Mouse (Mus musculus) liver, postnatal 0 days (tissue): ENCODE measurements at regions not wholly inside any gene's neighbourhood (a gene's known extent, or its start where the extent isn't known, plus 50 kb on each side); places are given as distances from the start of the nearest gene placed in this dataset.

Experiments
- ATAC-seq: fragments of 200-750 bp; cut with Nextera tagmentation; 2 replicates; pipeline ENCODE4 v1.8.0; 2017; ENCODE audit warnings: mild to moderate bottlenecking, moderate library complexity
- DNase-seq: peaks from one replicate; pipeline ENCODE4 v3.0.0-alpha.2; 2016
- H3K27ac ChIP-seq: fragments of 300-500 bp; sonication (generic); 2 replicates; pipeline ENCODE4 v1.5.1; 2014; ENCODE audit warnings: antibody characterized with exemption, moderate library complexity, mild to moderate bottlenecking, low read depth
- H3K27me3 ChIP-seq: fragments of 300-500 bp; sonication (generic); 2 replicates; pipeline ENCODE4 v1.6.1; 2014; ENCODE audit warnings: low read length, control low read depth, mixed read lengths; ENCODE audit not compliant: insufficient read depth
- H3K36me3 ChIP-seq: fragments of 300-500 bp; sonication (generic); replicated peaks from 2 replicates; pipeline ENCODE4 v1.6.1; 2014; ENCODE audit warnings: mild to moderate bottlenecking, control low read depth, low read length, moderate library complexity, mixed read lengths; ENCODE audit not compliant: insufficient read depth
- H3K4me1 ChIP-seq: fragments of 300-500 bp; sonication (generic); 2 replicates; pipeline ENCODE4 v1.6.1; 2014; ENCODE audit warnings: antibody characterized with exemption, mild to moderate bottlenecking, control low read depth; ENCODE audit not compliant: insufficient read depth
- H3K4me2 ChIP-seq: fragments of 300-500 bp; sonication (generic); 2 replicates; pipeline ENCODE4 v1.6.1; 2014; ENCODE audit warnings: low read depth, mild to moderate bottlenecking, low read length, moderate library complexity, mixed read lengths
- H3K4me3 ChIP-seq: fragments of 300-500 bp; sonication (generic); 2 replicates; pipeline ENCODE4 v1.5.1; 2014; ENCODE audit warnings: low read depth, low read length
- H3K9ac ChIP-seq: fragments of 300-500 bp; sonication (generic); replicated peaks from 2 replicates; pipeline ENCODE4 v1.6.1; 2014; ENCODE audit warnings: mild to moderate bottlenecking, moderate library complexity
- H3K9me3 ChIP-seq: fragments of 300-500 bp; sonication (generic); 2 replicates; pipeline ENCODE4 v1.6.1; 2016; ENCODE audit warnings: mild to moderate bottlenecking, control low read depth, low read length, mixed read lengths
- CTCF ChIP-seq: sonication (generic); IDR thresholded peaks from 2 replicates; pipeline ENCODE4 v1.5.1; 2016; ENCODE audit warnings: antibody characterized with exemption, low read depth
- EP300 ChIP-seq: IDR thresholded peaks from 2 replicates; pipeline ENCODE4 v1.6.1; 2016; ENCODE audit warnings: antibody characterized with exemption, low read depth, mild to moderate bottlenecking
- WGBS: fragments of 180-500 bp; shearing (Covaris S2); extraction: QIAGEN DNeasy Blood & Tissue Kit; methylation state at CpG from one replicate; pipeline ENCODE4 v1.1.7; 2014; ENCODE audit not compliant: insufficient replicate concordance; 5-methylcytosine and 5-hydroxymethylcytosine counted together

GRCm38 (mm10) chr4:8366978-8367377 is 128.1 kb upstream of the Car8 start:
- Histone ChIP-seq H3K4me3 (no peak overlapping the region), H3K27me3 (no peaks in the 10 kb centered on the region), H3K9ac (no peak overlapping the region), H3K4me1 (no peaks in the 10 kb centered on the region), H3K4me2 (no peak overlapping the region), H3K27ac (no peak overlapping the region), H3K9me3 (no peaks in the 10 kb centered on the region), H3K36me3 (no peaks in the 10 kb centered on the region)
- DNase-seq = no peak
- ATAC-seq = no peak
- TF ChIP-seq EP300 = no peak
- WGBS = 83% methylated on average over 4 of the region's 4 CpGs

GRCm38 (mm10) chr4:8362409-8362808 is 123.6 kb upstream of the Car8 start:
- Histone ChIP-seq H3K27me3 (no peaks in the 10 kb centered on the region), H3K4me3 (no peak overlapping the region), H3K9me3 (no peaks in the 10 kb centered on the region), H3K4me1 (no peaks in the 10 kb centered on the region), H3K27ac (no peak overlapping the region), H3K4me2 (no peak overlapping the region), H3K36me3 (no peaks in the 10 kb centered on the region), H3K9ac (no peak overlapping the region)
- DNase-seq = no peak
- 79% methylated on average over 4 of the region's 4 CpGs for WGBS
- TF ChIP-seq EP300 (no peak), CTCF (no peak)
- no peak for ATAC-seq

- Histone ChIP-seq H3K4me1 (no peaks in the 10 kb centered on the region), H3K4me3 (no peak overlapping the region), H3K9me3 (no peaks in the 10 kb centered on the region), H3K4me2 (no peak overlapping the region), H3K36me3 (no peaks in the 10 kb centered on the region), H3K27ac (no peak overlapping the region), H3K9ac (no peak overlapping the region), H3K27me3 (no peaks in the 10 kb centered on the region)
- 50% methylated on average over 2 of the region's 2 CpGs for WGBS
- ATAC-seq = no peak
- DNase-seq = no peak
- TF ChIP-seq CTCF (no peak), EP300 (no peak)
Observed at GRCm38 (mm10) chr4:8361931-8362330, 123.1 kb upstream of the Car8 start.

- Histone ChIP-seq H3K9me3 (no peaks in the 10 kb centered on the region), H3K4me2 (no peak overlapping the region), H3K4me1 (no peaks in the 10 kb centered on the region), H3K27me3 (no peaks in the 10 kb centered on the region), H3K4me3 (no peak overlapping the region), H3K27ac (no peak overlapping the region), H3K36me3 (no peaks in the 10 kb centered on the region), H3K9ac (no peak overlapping the region)
- no peak for TF ChIP-seq EP300
- no peak for TF ChIP-seq CTCF
- ATAC-seq = peak; percentile 70
- DNase-seq = no peak
Observed at GRCm38 (mm10) chr4:8361305-8361704, 122.5 kb upstream of the Car8 start.

- no peak overlapping the region for H3K27ac ChIP-seq
- no peak overlapping the region for H3K4me2 ChIP-seq
- WGBS = 71% methylated on average over 1 of the region's 1 CpGs
Observed at GRCm38 (mm10) chr4:8357443-8357842, 118.6 kb upstream of the Car8 start.

GRCm38 (mm10) chr4:8341928-8342327 is 103.1 kb upstream of the Car8 start:
- TF ChIP-seq CTCF (no peak), EP300 (no peak)
- no peaks in the 10 kb centered on the region for H3K9me3 ChIP-seq
- no peak overlapping the region for H3K27ac ChIP-seq
- no peak overlapping the region for H3K9ac ChIP-seq
- H3K36me3 ChIP-seq = no peaks in the 10 kb centered on the region
- no peak for ATAC-seq
- no peak for DNase-seq
- H3K4me1 ChIP-seq = no peaks in the 10 kb centered on the region
- no peaks in the 10 kb centered on the region for H3K27me3 ChIP-seq
- H3K4me3 ChIP-seq = no peak overlapping the region
- 63% methylated on average over 4 of the region's 4 CpGs for WGBS
- no peak overlapping the region for H3K4me2 ChIP-seq

More at GRCm38 (mm10) chr4:8357443-8357842, 118.6 kb upstream of the Car8 start:
- TF ChIP-seq CTCF (no peak), EP300 (no peak)
- Histone ChIP-seq H3K27me3 (no peaks in the 10 kb centered on the region), H3K9ac (no peak overlapping the region), H3K9me3 (no peaks in the 10 kb centered on the region), H3K4me1 (no peaks in the 10 kb centered on the region), H3K4me3 (no peak overlapping the region), H3K36me3 (no peaks in the 10 kb centered on the region)
- DNase-seq (no peak), ATAC-seq (no peak)

GRCm38 (mm10) chr4:8309241-8309987 is 70.6 kb upstream of the Car8 start:
- TF ChIP-seq CTCF = no peak
- peak; percentile 76 for TF ChIP-seq EP300
- Histone ChIP-seq H3K27me3 (no peaks in the 10 kb centered on the region), H3K36me3 (no peaks in the 10 kb centered on the region), H3K4me2 (no peak overlapping the region; the same call in 1 of the 2 replicates), H3K9ac (no peak overlapping the region), H3K4me1 (no peaks in the 10 kb centered on the region; the same call in 1 of the 2 replicates), H3K4me3 (no peak overlapping the region), H3K27ac (peak overlapping the region; percentile 7; the same call in 1 of the 2 replicates), H3K9me3 (no peaks in the 10 kb centered on the region)
- ATAC-seq (peak; percentile 86), DNase-seq (no peak)
- 67% methylated on average over 10 of the region's 10 CpGs for WGBS
